Mouse (Mus musculus): ENCODE results near the gene Dll3. TPM values are rescaled to one million over a fixed set of nuclear protein-coding genes. Genes with fewer than 3 reads are reported as not detected.

Dll3 gene
- polyA plus RNA-seq, 1 experiment from 2014 or later = 5.7 TPM

Other genes starting within 250 kb of the Dll3 start
- gene Fcgbp, start 231.0 kb downstream of the Dll3 start, polyA plus RNA-seq (2015; fragmentation: Nextera tagmentation; extraction: Ambion mirVana) = 99.5 and 129 TPM in 2 replicates
- 0.03 and 0.09 TPM in 2 replicates for gene 9530053A07Rik, start 172.8 kb downstream of the Dll3 start, polyA plus RNA-seq (2015; fragmentation: Nextera tagmentation; extraction: Ambion mirVana)
- gene Fbl, start 132.5 kb downstream of the Dll3 start, polyA plus RNA-seq (2015; fragmentation: Nextera tagmentation; extraction: Ambion mirVana) = 133 and 140 TPM in 2 replicates
- 6.3 and 7.3 TPM in 2 replicates for gene Dyrk1b, start 122.8 kb downstream of the Dll3 start, polyA plus RNA-seq (2015; fragmentation: Nextera tagmentation; extraction: Ambion mirVana)
- 4.5 and 7.2 TPM in 2 replicates for gene Eid2, start 34.4 kb downstream of the Dll3 start, polyA plus RNA-seq (2015; fragmentation: Nextera tagmentation; extraction: Ambion mirVana)
- 8.1 and 9.4 TPM in 2 replicates for gene Eid2b, start 24.5 kb downstream of the Dll3 start, polyA plus RNA-seq (2015; fragmentation: Nextera tagmentation; extraction: Ambion mirVana)
- 0.18 TPM in 1 of 2 replicates, not detected in the other for gene Selenov, start 11.1 kb downstream of the Dll3 start, polyA plus RNA-seq (2015; fragmentation: Nextera tagmentation; extraction: Ambion mirVana)
- gene Timm50, start 9.8 kb upstream of the Dll3 start, polyA plus RNA-seq (2015; fragmentation: Nextera tagmentation; extraction: Ambion mirVana) = 165 and 169 TPM in 2 replicates
- 67.9 and 75.6 TPM in 2 replicates for gene Supt5, start 36.5 kb upstream of the Dll3 start, polyA plus RNA-seq (2015; fragmentation: Nextera tagmentation; extraction: Ambion mirVana)
- 1,085 and 1,147 TPM in 2 replicates for gene Rps16, start 48.4 kb upstream of the Dll3 start, polyA plus RNA-seq (2015; fragmentation: Nextera tagmentation; extraction: Ambion mirVana)
- 40.2 and 41.7 TPM in 2 replicates for gene Plekhg2, start 70.4 kb upstream of the Dll3 start, polyA plus RNA-seq (2015; fragmentation: Nextera tagmentation; extraction: Ambion mirVana)
- gene Zfp36, start 78.0 kb upstream of the Dll3 start, polyA plus RNA-seq (2015; fragmentation: Nextera tagmentation; extraction: Ambion mirVana) = 27.2 and 28.1 TPM in 2 replicates
- 48.3 and 50.0 TPM in 2 replicates for gene Med29, start 90.5 kb upstream of the Dll3 start, polyA plus RNA-seq (2015; fragmentation: Nextera tagmentation; extraction: Ambion mirVana)
- 70.8 and 78.9 TPM in 2 replicates for gene Paf1, start 90.7 kb upstream of the Dll3 start, polyA plus RNA-seq (2015; fragmentation: Nextera tagmentation; extraction: Ambion mirVana)
- gene Gmfg, start 135.2 kb upstream of the Dll3 start, polyA plus RNA-seq (2015; fragmentation: Nextera tagmentation; extraction: Ambion mirVana) = 17.5 and 19.9 TPM in 2 replicates
- gene Lrfn1, start 149.7 kb upstream of the Dll3 start, polyA plus RNA-seq (2015; fragmentation: Nextera tagmentation; extraction: Ambion mirVana) = 1.9 and 2.7 TPM in 2 replicates
- gene Ifnl2, start 208.2 kb upstream of the Dll3 start, polyA plus RNA-seq (2015; fragmentation: Nextera tagmentation; extraction: Ambion mirVana) = not detected in 2 replicates
- gene Ifnl3, start 220.6 kb upstream of the Dll3 start, polyA plus RNA-seq (2015; fragmentation: Nextera tagmentation; extraction: Ambion mirVana) = not detected in 2 replicates
- gene Sycn, start 238.6 kb upstream of the Dll3 start, polyA plus RNA-seq (2015; fragmentation: Nextera tagmentation; extraction: Ambion mirVana) = 33.3 and 122 TPM in 2 replicates
- not detected in 2 replicates for gene Nccrp1, start 245.0 kb upstream of the Dll3 start, polyA plus RNA-seq (2015; fragmentation: Nextera tagmentation; extraction: Ambion mirVana)